Mouse (Mus musculus): ENCODE data around the gene Galt.

GRCm38 (mm10) chr4:41762099-41762687 lies 7.2 kb downstream of the Galt start:
- TF ChIP-seq CTCF (IDR thresholded peaks at IDR 0.05; ENCODE audit: control insufficient read depth, insufficient read depth, insufficient replicate concordance, low read depth, low read length) (no peak), POLR2A (IDR thresholded peaks at IDR 0.05; ENCODE audit: control insufficient read depth, low read depth, low read length) (no peak)
